Mouse (Mus musculus) urinary bladder, postnatal 36 days (tissue): ENCODE measurements around the gene Zfp385b.
A peak's percentile ranks its signal among the peaks of the same experiment; 100 is the strongest.
"Not testable (repeated sequence)": the region's sequence is repeated elsewhere in the genome, so short reads cannot be mapped to it uniquely, and the experiment has no call there.

Source experiments
- DNase-seq, 2 experiments: peaks; one replicate each; pipeline ENCODE4 v3.0.0; 2022; ENCODE audit warnings: low spot score in 2 of 2, mixed read lengths in 1 of 2

The Zfp385b gene

GRCm38 (mm10) chr2:77460011-77460410 is 359.4 kb downstream of the Zfp385b start:
- DNase-seq, result no peak

GRCm38 (mm10) chr2:77458431-77458830 is 361.0 kb downstream of the Zfp385b start:
- DNase-seq, result no peak

- no peak for DNase-seq
Measured at GRCm38 (mm10) chr2:77457120-77457519, 362.3 kb downstream of the Zfp385b start.

- peak; percentile 37 to 58 for DNase-seq
Measured at GRCm38 (mm10) chr2:77456602-77457001, 362.8 kb downstream of the Zfp385b start.

GRCm38 (mm10) chr2:77454341-77454937 is 365.0 kb downstream of the Zfp385b start:
- no peak for DNase-seq

GRCm38 (mm10) chr2:77453786-77454185 is 365.7 kb downstream of the Zfp385b start:
- no peak for DNase-seq

GRCm38 (mm10) chr2:77450017-77450416 is 369.4 kb downstream of the Zfp385b start:
- DNase-seq, result not testable (repeated sequence)

GRCm38 (mm10) chr2:77448951-77449480 is 370.4 kb downstream of the Zfp385b start:
- DNase-seq, result no peak

- no peak for DNase-seq
Measured at GRCm38 (mm10) chr2:77444282-77444681, 375.2 kb downstream of the Zfp385b start.

GRCm38 (mm10) chr2:77440591-77440990 is 378.8 kb downstream of the Zfp385b start:
- DNase-seq, result no peak

- DNase-seq, result no peak
Measured at GRCm38 (mm10) chr2:77436241-77436759, 383.1 kb downstream of the Zfp385b start.

GRCm38 (mm10) chr2:77419476-77419875 is 400.0 kb downstream of the Zfp385b start:
- DNase-seq, result no peak

- DNase-seq, result no peak
Measured at GRCm38 (mm10) chr2:77418078-77418477, 401.4 kb downstream of the Zfp385b start.

- DNase-seq, result no peak
Measured at GRCm38 (mm10) chr2:77412171-77412570, 407.3 kb downstream of the Zfp385b start.

GRCm38 (mm10) chr2:77411612-77412011 is 407.8 kb downstream of the Zfp385b start:
- no peak for DNase-seq

GRCm38 (mm10) chr2:77409521-77410135 is 409.8 kb downstream of the Zfp385b start:
- no peak for DNase-seq

- no peak for DNase-seq
Measured at GRCm38 (mm10) chr2:77408972-77409371, 410.5 kb downstream of the Zfp385b start.

- no peak for DNase-seq
Measured at GRCm38 (mm10) chr2:77402329-77402728, 417.1 kb downstream of the Zfp385b start.

GRCm38 (mm10) chr2:77401438-77402235 is 417.8 kb downstream of the Zfp385b start:
- DNase-seq, result no peak

GRCm38 (mm10) chr2:77393881-77394280 is 425.6 kb downstream of the Zfp385b start:
- DNase-seq, result no peak

- DNase-seq, result no peak
Measured at GRCm38 (mm10) chr2:77388186-77388585, 431.3 kb downstream of the Zfp385b start.

GRCm38 (mm10) chr2:77386515-77386914 is 432.9 kb downstream of the Zfp385b start:
- DNase-seq, result peak; percentile 13 to 31
